Mouse (Mus musculus) ES-Bruce4 (cell line): Measurements from ENCODE around the gene Olfr156. TPM values are rescaled to one million over a fixed set of nuclear protein-coding genes. Genes with fewer than 3 reads are reported as not detected.

ENCODE experiments used
- H3K27ac ChIP-seq: 2 replicates; pipeline ENCODE4 v1.5.1; 2012; ENCODE audit warnings: low read length, inconsistent platforms; ENCODE audit not compliant: insufficient read depth
- H3K27me3 ChIP-seq: 2 replicates; pipeline ENCODE4 v1.6.1; 2012; ENCODE audit warnings: mild to moderate bottlenecking, low read length, inconsistent platforms; ENCODE audit not compliant: control insufficient read depth, poor library complexity, insufficient read depth, severe bottlenecking
- H3K36me3 ChIP-seq: 2 replicates; pipeline ENCODE4 v1.6.1; 2012; ENCODE audit warnings: inconsistent platforms, mild to moderate bottlenecking, low read length, moderate library complexity; ENCODE audit not compliant: control insufficient read depth, poor library complexity, insufficient read depth, severe bottlenecking
- H3K4me1 ChIP-seq: one replicate; pipeline ENCODE4 v1.8.1; 2011; ENCODE audit warnings: low read length; ENCODE audit not compliant: control insufficient read depth, insufficient read depth
- H3K4me3 ChIP-seq: 2 replicates; pipeline ENCODE4 v1.5.1; 2011; ENCODE audit warnings: low read depth, mild to moderate bottlenecking, low read length
- H3K9ac ChIP-seq: 2 replicates; pipeline ENCODE4 v1.6.1; 2012; ENCODE audit warnings: low read depth, mild to moderate bottlenecking, inconsistent platforms; ENCODE audit not compliant: poor library complexity, severe bottlenecking
- H3K9me3 ChIP-seq: replicated peaks from 2 replicates; pipeline ENCODE4 v1.6.1; 2012; ENCODE audit warnings: mild to moderate bottlenecking, low read length, inconsistent platforms; ENCODE audit not compliant: control insufficient read depth, poor library complexity, insufficient read depth, severe bottlenecking
- CTCF ChIP-seq: IDR thresholded peaks from one replicate; pipeline ENCODE4 v1.8.1; 2011; ENCODE audit warnings: low read depth, low read length
- EP300 ChIP-seq: IDR thresholded peaks from 2 replicates; pipeline ENCODE4 v1.6.1; 2011; ENCODE audit warnings: low read depth, low read length; ENCODE audit not compliant: insufficient read depth
- POLR2A ChIP-seq: IDR thresholded peaks from one replicate; pipeline ENCODE4 v1.8.1; 2011; ENCODE audit warnings: low read length; ENCODE audit not compliant: insufficient read depth
- polyA plus RNA-seq: library from polyadenylated mRNA; stranded (reverse); fragments of >200 nt; gene quantifications from 2 replicates; pipeline ENCODE4 v1.2.4, GENCODE M21; 2011; ENCODE audit warnings: low read depth; ENCODE audit not compliant: missing spikeins, insufficient read depth, insufficient read length

Olfr156 gene
- polyA plus RNA-seq, 1 experiment, result not detected

DNA sequence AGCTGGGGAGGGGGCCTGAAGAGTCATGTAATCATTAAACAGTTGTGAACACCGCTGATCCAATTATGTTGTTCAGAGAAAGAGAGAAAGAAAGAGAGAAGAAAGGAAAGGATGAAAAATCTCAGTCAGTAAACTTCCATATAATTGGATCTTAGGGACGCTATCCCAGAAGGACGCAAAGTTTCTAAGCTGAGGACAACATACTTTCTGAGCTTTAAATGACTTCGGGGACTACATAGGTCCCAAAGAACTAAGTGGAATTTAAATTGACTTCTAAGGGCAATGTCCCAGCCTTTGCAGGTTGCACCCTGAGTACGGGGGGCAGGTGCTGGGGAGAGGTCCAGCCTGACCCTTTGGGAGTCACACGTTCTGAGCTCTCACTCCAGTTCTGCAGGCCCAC lies 27.6 kb upstream of the Olfr156 start, which contains the start of gene Olfr155:
Gene Olfr155, plus strand, starts transcription at position 301 of the 400 bp plus-strand sequence.
- Histone ChIP-seq H3K27ac (no peak within 1 kb of the TSS), H3K4me1 (no peaks in the 10 kb centered on the region), H3K4me3 (no peak within 1 kb of the TSS), H3K9me3 (no peaks in the 10 kb centered on the region), H3K36me3 (no peaks in the 10 kb centered on the region), H3K9ac (no peak within 1 kb of the TSS), H3K27me3 (no peaks in the 10 kb centered on the region)
- TF ChIP-seq CTCF, result no peak
- TF ChIP-seq EP300, result no peak
- TF ChIP-seq POLR2A, result no peak

DNA sequence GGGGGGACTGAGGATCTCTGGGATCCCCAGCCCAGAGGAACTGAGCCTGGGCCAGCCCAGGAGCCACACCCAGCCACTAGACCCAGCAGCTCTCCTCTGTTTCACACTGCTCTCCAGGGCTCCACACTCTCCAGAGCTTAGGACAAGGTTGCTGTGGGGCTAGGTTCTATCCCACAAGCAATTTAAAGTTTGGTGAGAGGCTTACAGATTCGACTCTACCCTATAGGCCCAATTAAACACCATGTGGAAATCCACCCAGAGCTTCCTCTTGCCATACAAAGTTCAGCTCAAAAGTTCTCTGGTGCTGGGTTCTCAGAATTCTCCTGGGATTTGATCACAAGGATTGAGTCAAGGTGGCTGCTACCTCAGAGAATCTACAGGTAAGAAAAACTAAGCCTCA lies 16.4 kb upstream of the Olfr156 start, which contains the start of gene Olfr157:
Gene Olfr157, minus strand, starts transcription at position 101 of the 400 bp plus-strand sequence.
- Histone ChIP-seq H3K4me1 (no peaks in the 10 kb centered on the region), H3K4me3 (no peak within 1 kb of the TSS), H3K9me3 (no peaks in the 10 kb centered on the region; the same call in 1 of the 2 replicates), H3K9ac (no peak within 1 kb of the TSS), H3K36me3 (no peaks in the 10 kb centered on the region), H3K27me3 (no peaks in the 10 kb centered on the region), H3K27ac (no peak within 1 kb of the TSS)
- TF ChIP-seq EP300 (no peak), CTCF (no peak), POLR2A (no peak)

DNA sequence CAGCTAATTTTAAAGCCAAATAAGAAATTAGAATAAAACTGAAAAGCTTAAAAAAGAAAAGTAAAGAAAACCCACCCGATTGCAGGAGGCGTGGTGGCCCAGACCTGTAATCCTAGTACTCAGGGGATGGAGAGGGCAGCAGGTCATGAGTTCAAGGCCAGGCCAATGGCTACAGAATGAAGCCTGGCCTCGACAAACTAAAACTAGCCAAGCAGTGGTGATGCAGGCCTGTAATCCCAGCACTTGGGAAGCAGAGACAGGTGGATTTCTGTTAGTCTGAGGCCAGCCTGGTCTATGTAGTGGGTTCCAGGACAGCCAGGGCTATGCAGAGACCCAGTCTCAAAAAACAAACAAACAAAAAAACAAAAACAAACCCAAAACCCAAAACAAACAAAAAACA lies 14.6 kb upstream of the Olfr156 start:
- H3K9me3 ChIP-seq, result no peaks in the 10 kb centered on the region; the same call in 1 of the 2 replicates
- no peaks in the 10 kb centered on the region for H3K4me1 ChIP-seq
- no peak overlapping the region for H3K27ac ChIP-seq
- no peaks in the 10 kb centered on the region for H3K27me3 ChIP-seq
- TF ChIP-seq CTCF (no peak), POLR2A (no peak), EP300 (no peak)
- no peak overlapping the region for H3K9ac ChIP-seq
- no peak overlapping the region for H3K4me3 ChIP-seq
- no peaks in the 10 kb centered on the region for H3K36me3 ChIP-seq

DNA sequence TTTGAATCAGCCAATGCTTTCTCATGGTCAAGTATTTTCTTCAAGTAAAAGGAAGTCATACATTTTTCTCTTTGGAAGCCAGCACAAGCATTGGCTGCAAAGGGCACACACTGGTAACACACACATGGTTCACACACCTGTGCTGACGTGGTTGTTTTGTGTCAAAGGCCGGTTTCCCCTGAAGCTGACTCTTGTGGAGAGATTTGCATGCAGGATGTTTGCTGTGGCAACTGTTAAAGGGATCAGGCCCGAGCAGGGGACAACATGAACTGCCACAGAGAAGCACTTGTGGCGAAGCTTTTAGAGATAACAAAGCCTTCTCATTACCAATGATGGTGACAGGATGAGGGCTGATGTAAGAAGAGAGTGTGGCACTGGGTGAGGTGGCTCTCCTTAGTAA lies 11.1 kb upstream of the Olfr156 start:
- no peaks in the 10 kb centered on the region for H3K9me3 ChIP-seq
- no peak overlapping the region for H3K4me3 ChIP-seq
- H3K4me1 ChIP-seq, result no peaks in the 10 kb centered on the region
- no peaks in the 10 kb centered on the region; the same call in 1 of the 2 replicates for H3K27me3 ChIP-seq
- no peak overlapping the region for H3K27ac ChIP-seq
- no peaks in the 10 kb centered on the region for H3K36me3 ChIP-seq
- TF ChIP-seq EP300, result no peak
- TF ChIP-seq CTCF, result no peak
- TF ChIP-seq POLR2A, result no peak
- H3K9ac ChIP-seq, result no peak overlapping the region

DNA sequence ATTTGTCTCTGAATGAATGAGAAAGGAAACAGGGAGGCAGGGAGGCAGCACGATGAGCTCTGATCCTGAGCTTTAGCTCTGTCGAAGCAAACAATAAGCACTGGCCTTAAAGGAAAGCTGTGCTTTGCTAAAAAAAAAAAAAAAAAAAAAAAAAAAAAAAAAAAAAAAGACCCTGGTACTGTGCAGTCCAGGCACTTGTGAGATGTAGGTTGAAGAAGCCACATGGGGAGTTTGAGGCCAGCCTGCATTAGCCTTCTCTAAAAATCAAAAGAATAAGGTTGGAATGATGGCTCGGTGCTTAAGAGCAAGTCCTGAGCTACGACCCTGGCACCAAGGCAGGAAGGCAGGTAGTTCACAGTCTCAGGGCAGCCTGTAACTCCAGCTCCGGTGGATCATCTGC lies 10.1 kb upstream of the Olfr156 start:
- H3K9me3 ChIP-seq, result no peaks in the 10 kb centered on the region
- no peaks in the 10 kb centered on the region for H3K36me3 ChIP-seq
- H3K4me1 ChIP-seq, result no peaks in the 10 kb centered on the region
- H3K4me3 ChIP-seq, result no peak overlapping the region
- no peak overlapping the region for H3K9ac ChIP-seq
- H3K27ac ChIP-seq, result no peak overlapping the region
- TF ChIP-seq EP300 (no peak), CTCF (no peak), POLR2A (no peak)
- no peaks in the 10 kb centered on the region; the same call in 1 of the 2 replicates for H3K27me3 ChIP-seq

DNA sequence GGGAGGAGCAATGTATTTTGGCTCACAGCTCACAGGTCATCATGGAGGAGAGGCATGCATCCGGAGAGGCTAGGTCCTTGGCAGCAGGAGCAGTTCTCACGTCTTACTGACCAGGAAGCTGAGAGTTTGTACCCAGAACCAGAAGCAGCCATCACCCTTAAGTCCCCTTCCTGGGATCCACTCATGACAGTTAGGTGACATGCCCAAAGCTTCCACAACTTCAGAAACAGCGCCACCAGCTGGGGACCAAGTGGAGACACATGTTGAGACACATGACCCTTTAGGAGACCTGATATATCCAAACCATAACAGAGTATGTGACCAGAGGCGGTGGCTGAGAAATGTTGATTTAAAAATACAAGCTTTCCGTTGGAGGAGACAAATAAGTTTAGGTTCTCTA lies 8.3 kb upstream of the Olfr156 start:
- Histone ChIP-seq H3K27ac (no peak overlapping the region), H3K36me3 (no peaks in the 10 kb centered on the region), H3K27me3 (no peaks in the 10 kb centered on the region; the same call in 1 of the 2 replicates), H3K9me3 (no peaks in the 10 kb centered on the region), H3K9ac (no peak overlapping the region), H3K4me1 (no peaks in the 10 kb centered on the region), H3K4me3 (no peak overlapping the region)
- no peak for TF ChIP-seq EP300
- no peak for TF ChIP-seq POLR2A
- TF ChIP-seq CTCF, result peak; percentile 57
